Mouse (Mus musculus): ENCODE results near the gene B4galnt3.

DNA sequence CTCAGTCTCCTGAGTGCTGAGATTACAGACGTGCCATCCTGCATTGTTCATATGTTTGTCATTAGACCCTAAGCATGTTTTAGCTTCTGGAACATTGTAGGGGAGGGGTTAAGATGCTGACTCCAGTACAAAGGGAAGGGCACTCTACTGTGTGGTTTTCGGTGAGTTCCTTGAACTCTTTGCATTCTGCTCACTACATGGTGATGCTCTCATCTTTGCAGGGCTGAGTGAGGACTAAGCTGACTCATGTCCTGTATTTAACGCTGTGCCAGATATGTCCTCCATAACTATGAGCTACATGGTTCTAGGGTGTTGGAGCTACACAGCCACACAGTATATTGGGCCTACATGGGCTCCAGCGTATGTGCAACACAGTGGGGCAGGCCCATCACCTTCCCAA, 104.0 kb downstream of the B4galnt3 start:
- TF ChIP-seq CTCF (IDR thresholded peaks at IDR 0.05; ENCODE audit: borderline replicate concordance, control insufficient read depth, extremely low read depth, insufficient read depth, low read length, poor library complexity): no peak
- TF ChIP-seq POLR2A (IDR thresholded peaks at IDR 0.05; ENCODE audit: control insufficient read depth, extremely low read depth, insufficient read depth, low read length, poor library complexity): no peak

All from thymus, adult 2 months (tissue).